Mouse (Mus musculus): ENCODE results near the gene Dnal4. TPM values are rescaled to one million over a fixed set of nuclear protein-coding genes. Genes with fewer than 3 reads are reported as not detected.

Dnal4 gene
- polyA plus RNA-seq, 1 experiment from 2014 or later: 44.5 TPM

DNA sequence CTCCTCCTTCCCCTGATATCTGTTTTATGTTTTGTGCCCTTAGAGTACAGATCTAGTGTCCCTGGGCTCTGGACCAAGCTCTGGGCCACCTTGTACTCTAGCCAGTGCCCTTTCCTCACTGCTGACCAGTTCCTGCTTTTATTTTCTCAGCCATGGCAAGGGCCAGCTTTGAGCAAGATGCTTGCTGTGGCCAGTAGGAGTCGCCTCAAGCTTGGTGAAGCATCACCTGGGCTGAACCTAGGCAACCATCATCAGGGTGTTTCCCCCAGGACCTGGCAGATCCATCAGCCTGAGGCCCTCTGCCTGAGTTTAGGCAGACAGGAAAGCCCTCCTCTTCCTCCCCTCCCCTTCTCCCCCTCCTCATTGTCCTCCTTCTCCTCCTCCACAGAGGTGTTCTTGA lies 54.2 kb downstream of the Dnal4 start:
- WGBS: 21% methylated on average over 1 of the region's 1 CpGs
- ATAC-seq: no peak
- no peak overlapping the region for H3K4me2 ChIP-seq (replicated peaks)
- no peaks in the 10 kb centered on the region for H3K9me3 ChIP-seq
- no peak overlapping the region for H3K9ac ChIP-seq
- H3K4me1 ChIP-seq (replicated peaks): no peaks in the 10 kb centered on the region; the same call in 1 of the 2 replicates
- no peaks in the 10 kb centered on the region for H3K27me3 ChIP-seq (replicated peaks)
- H3K4me3 ChIP-seq (replicated peaks): no peak overlapping the region
- peaks cover 36% of the 10 kb centered on the region for H3K36me3 ChIP-seq
- no peak overlapping the region for H3K27ac ChIP-seq

GRCm38 (mm10) chr15:79720796-79721195 lies 56.9 kb downstream of the Dnal4 start:
- Histone ChIP-seq H3K36me3 (peaks cover 31% of the 10 kb centered on the region), H3K27me3 (replicated peaks) (no peaks in the 10 kb centered on the region), H3K27ac (no peak overlapping the region), H3K4me2 (replicated peaks) (no peak overlapping the region), H3K9ac (no peak overlapping the region), H3K4me3 (replicated peaks) (no peak overlapping the region), H3K9me3 (no peaks in the 10 kb centered on the region), H3K4me1 (replicated peaks) (no peaks in the 10 kb centered on the region)
- ATAC-seq: no peak
- WGBS: 89% methylated on average over 4 of the region's 4 CpGs

DNA sequence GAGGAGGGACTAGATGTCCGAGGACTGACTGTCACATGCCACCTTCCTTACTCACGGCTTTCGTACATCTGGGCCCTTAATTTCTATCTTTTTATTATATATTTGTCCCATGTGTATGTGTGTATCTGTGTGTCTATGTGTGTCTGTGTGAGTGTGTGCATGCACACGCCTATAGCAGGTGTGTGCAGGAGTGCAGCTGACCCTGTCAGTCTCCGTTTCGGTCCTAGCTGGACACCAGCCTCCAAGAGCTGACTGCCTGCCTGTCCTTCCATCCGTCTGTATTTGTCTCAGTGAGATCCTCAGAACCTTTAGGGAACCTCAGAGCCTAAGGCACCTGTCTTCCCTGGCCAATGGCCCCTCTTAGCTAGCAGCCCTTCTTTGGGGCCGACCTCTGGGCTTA lies 57.4 kb downstream of the Dnal4 start:
- Histone ChIP-seq H3K9me3 (no peaks in the 10 kb centered on the region), H3K4me3 (replicated peaks) (no peak overlapping the region), H3K36me3 (peaks cover 33% of the 10 kb centered on the region), H3K9ac (no peak overlapping the region), H3K4me2 (replicated peaks) (no peak overlapping the region), H3K4me1 (replicated peaks) (no peaks in the 10 kb centered on the region), H3K27me3 (replicated peaks) (no peaks in the 10 kb centered on the region), H3K27ac (no peak overlapping the region)
- WGBS: 88% methylated on average over 8 of the region's 8 CpGs
- no peak for ATAC-seq

GRCm38 (mm10) chr15:79716710-79717109 lies 60.9 kb downstream of the Dnal4 start:
- ATAC-seq: no peak
- no peak overlapping the region for H3K27ac ChIP-seq
- H3K4me2 ChIP-seq (replicated peaks): no peak overlapping the region
- peaks cover 48% of the 10 kb centered on the region for H3K36me3 ChIP-seq
- no peaks in the 10 kb centered on the region for H3K9me3 ChIP-seq
- H3K4me3 ChIP-seq (replicated peaks): no peak overlapping the region
- no peaks in the 10 kb centered on the region for H3K4me1 ChIP-seq (replicated peaks)
- no peak overlapping the region for H3K9ac ChIP-seq
- H3K27me3 ChIP-seq (replicated peaks): no peaks in the 10 kb centered on the region
- 93% methylated on average over 6 of the region's 6 CpGs for WGBS

DNA sequence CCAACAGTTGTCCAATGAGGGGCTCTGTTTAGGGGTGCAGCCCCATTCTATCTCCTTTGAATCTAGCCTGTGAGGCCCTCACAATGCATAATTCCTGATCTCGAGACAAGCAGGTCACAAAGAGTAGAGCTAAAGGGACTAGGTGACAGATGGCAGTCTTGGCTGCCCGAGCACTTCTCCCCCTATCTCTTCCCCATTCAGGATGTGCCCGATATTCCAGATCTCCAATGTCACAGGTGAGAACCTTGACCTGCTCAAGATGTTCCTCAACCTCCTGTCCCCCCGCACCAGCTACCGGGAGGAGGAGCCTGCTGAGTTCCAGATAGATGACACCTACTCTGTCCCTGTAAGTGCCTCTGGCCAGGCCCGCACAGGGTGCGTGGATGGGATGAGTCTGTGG lies 62.0 kb downstream of the Dnal4 start:
- peaks cover 51% of the 10 kb centered on the region for H3K36me3 ChIP-seq
- no peaks in the 10 kb centered on the region for H3K4me1 ChIP-seq (replicated peaks)
- no peak for ATAC-seq
- H3K27ac ChIP-seq: no peak overlapping the region
- H3K9me3 ChIP-seq: no peaks in the 10 kb centered on the region
- H3K27me3 ChIP-seq (replicated peaks): no peaks in the 10 kb centered on the region
- no peak overlapping the region for H3K4me3 ChIP-seq (replicated peaks)
- no peak overlapping the region for H3K9ac ChIP-seq
- WGBS: 88% methylated on average over 7 of the region's 7 CpGs
- H3K4me2 ChIP-seq (replicated peaks): no peak overlapping the region

Other genes starting within 250 kb of the Dnal4 start
- gene Ddx17, start 231.1 kb downstream of the Dnal4 start, polyA plus RNA-seq (2015; fragmentation: Nextera tagmentation; extraction: Ambion mirVana): 39.3 and 41.2 TPM in 2 replicates
- gene Dmc1, start 172.7 kb downstream of the Dnal4 start, polyA plus RNA-seq (2015; fragmentation: Nextera tagmentation; extraction: Ambion mirVana): 1.3 and 1.8 TPM in 2 replicates
- 0.74 and 0.90 TPM in 2 replicates for gene Fam227a, start 118.9 kb downstream of the Dnal4 start, polyA plus RNA-seq (2015; fragmentation: Nextera tagmentation; extraction: Ambion mirVana)
- 37.6 and 39.0 TPM in 2 replicates for gene Cby1, start 118.7 kb downstream of the Dnal4 start, polyA plus RNA-seq (2015; fragmentation: Nextera tagmentation; extraction: Ambion mirVana)
- 261 and 272 TPM in 2 replicates for gene Tomm22, start 107.0 kb downstream of the Dnal4 start, polyA plus RNA-seq (2015; fragmentation: Nextera tagmentation; extraction: Ambion mirVana)
- gene Josd1, start 89.9 kb downstream of the Dnal4 start, polyA plus RNA-seq (2015; fragmentation: Nextera tagmentation; extraction: Ambion mirVana): 18.7 and 19.4 TPM in 2 replicates
- gene Gtpbp1, start 87.0 kb downstream of the Dnal4 start, polyA plus RNA-seq (2015; fragmentation: Nextera tagmentation; extraction: Ambion mirVana): 27.4 and 29.9 TPM in 2 replicates
- gene Sun2, start 35.3 kb downstream of the Dnal4 start, polyA plus RNA-seq (2015; fragmentation: Nextera tagmentation; extraction: Ambion mirVana): 3.4 and 4.5 TPM in 2 replicates
- gene Nptxr, start 26.9 kb upstream of the Dnal4 start, polyA plus RNA-seq (2015; fragmentation: Nextera tagmentation; extraction: Ambion mirVana): 2.8 and 3.3 TPM in 2 replicates
- 0.23 and 0.27 TPM in 2 replicates for gene Npcd, start 56.4 kb upstream of the Dnal4 start, polyA plus RNA-seq (2015; fragmentation: Nextera tagmentation; extraction: Ambion mirVana)
- gene Cbx6, start 56.8 kb upstream of the Dnal4 start, polyA plus RNA-seq (2015; fragmentation: Nextera tagmentation; extraction: Ambion mirVana): 39.1 and 39.7 TPM in 2 replicates
- 13.1 and 15.4 TPM in 2 replicates for gene Apobec3, start 113.8 kb upstream of the Dnal4 start, polyA plus RNA-seq (2015; fragmentation: Nextera tagmentation; extraction: Ambion mirVana)
- gene Cbx7, start 193.3 kb upstream of the Dnal4 start, polyA plus RNA-seq (2015; fragmentation: Nextera tagmentation; extraction: Ambion mirVana): 3.9 and 4.6 TPM in 2 replicates
- 7.2 and 8.3 TPM in 2 replicates for gene Pdgfb, start 237.1 kb upstream of the Dnal4 start, polyA plus RNA-seq (2015; fragmentation: Nextera tagmentation; extraction: Ambion mirVana)

Data from intestine, embryonic 15.5 days (tissue).